Mouse (Mus musculus) B cell, adult 67 days (primary cell): ENCODE data around the gene BC034090. TPM values are rescaled to one million over a fixed set of nuclear protein-coding genes. Genes with fewer than 3 reads are reported as not detected.

Experiments used
- total RNA-seq, 2 experiments: library from RNA; stranded (reverse); gene quantifications; 4 replicates each; pipeline ENCODE4 v1.2.4; 2023

BC034090 gene
- total RNA-seq: not detected

DNA sequence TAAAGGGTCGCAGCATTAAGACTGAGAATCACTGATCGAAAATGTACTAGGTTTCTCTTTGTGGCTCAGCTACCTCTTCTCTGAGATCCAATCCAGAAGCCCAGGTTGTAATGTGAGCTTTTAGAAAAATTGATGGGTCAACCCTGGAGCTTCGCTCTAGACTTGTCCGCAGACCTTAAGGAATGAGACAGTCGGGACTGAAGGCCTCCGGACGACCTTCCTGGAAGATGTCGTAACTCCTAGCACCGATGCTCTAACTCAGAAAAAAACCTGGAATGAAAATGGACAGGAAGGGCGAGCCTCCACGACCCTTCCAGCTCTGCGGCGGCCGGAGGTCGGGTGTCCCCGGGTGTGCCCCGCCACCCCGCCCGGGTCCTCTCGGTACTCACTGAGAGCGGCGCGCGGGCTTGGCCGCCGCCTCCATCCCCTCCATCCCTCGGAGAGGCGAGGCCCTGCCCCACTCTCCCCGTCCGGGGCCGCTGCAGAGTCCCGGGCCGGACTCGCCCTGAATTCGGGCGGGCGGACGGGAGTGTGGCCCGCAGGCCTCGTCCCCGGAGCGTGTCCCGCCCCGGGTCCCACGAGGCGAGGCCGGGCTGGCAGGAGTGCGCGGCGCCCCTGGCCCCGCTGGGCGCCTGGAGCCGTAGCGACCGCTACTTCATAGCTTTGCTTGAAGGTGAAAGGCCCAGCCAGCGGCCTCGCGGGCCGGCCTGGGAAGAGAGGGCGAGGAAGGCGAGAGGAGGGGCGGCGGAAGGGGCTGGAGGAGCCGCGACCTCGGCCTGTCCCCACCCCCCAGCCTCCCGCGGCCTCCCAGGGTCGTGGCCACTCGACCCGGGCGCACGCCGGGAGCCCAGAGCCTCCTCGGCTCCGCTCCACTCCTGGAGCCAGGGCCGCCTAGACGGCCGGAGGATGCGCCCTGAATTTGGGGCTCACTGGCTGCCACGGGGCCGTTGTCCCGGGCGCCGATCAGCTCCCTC, at the start of gene BC034090:
Gene BC034090 (minus strand): TSS at position 648 of the 974 bp plus-strand sequence.

Other genes with a start within 250 kb of the BC034090 start
- 100 to 1,000 TPM; 276 to 306 TPM for gene Ier5, start 144.8 kb downstream of the BC034090 start, total RNA-seq
- gene Mr1, start 97.6 kb downstream of the BC034090 start, total RNA-seq: 1 to 10 TPM; 7.1 to 9.9 TPM
- 10 to 100 TPM; 42.1 to 48.4 TPM for gene Stx6, start 85.7 kb downstream of the BC034090 start, total RNA-seq
- gene Xpr1, start 173.0 kb upstream of the BC034090 start, total RNA-seq: 10 to 100 TPM; 59.5 to 71.1 TPM